Mouse (Mus musculus): Measurements from ENCODE around the gene Lfng.

GRCm38 (mm10) chr5:140640812-140641211 lies 33.7 kb downstream of the Lfng start:
- TF ChIP-seq GATA1 (IDR thresholded peaks at IDR 0.05; ENCODE audit: low read length) (no peak), TAL1 (IDR thresholded peaks at IDR 0.05; ENCODE audit: low read length) (no peak)

Data from erythroblast, embryonic 14.5 days (primary cell).